Mouse (Mus musculus): Measurements from ENCODE around the gene Gab2.

- TF ChIP-seq POLR2A (IDR thresholded peaks at IDR 0.05; ENCODE audit: low read depth, low read length) (no peak), NRF1 (IDR thresholded peaks at IDR 0.05; ENCODE audit: low read depth, low read length) (no peak), CTCF (conservative IDR thresholded peaks at IDR 0.05 in 1 of 2, IDR thresholded peaks at IDR 0.05 in 1 of 2; ENCODE audit: low read depth in 2 of 2, low read length in 2 of 2) (no peak), CHD2 (IDR thresholded peaks at IDR 0.05; ENCODE audit: low read length) (no peak), MAFK (IDR thresholded peaks at IDR 0.05; ENCODE audit: insufficient replicate concordance, low read length) (no peak), E2F4 (IDR thresholded peaks at IDR 0.05; ENCODE audit: insufficient replicate concordance, low read depth, low read length) (no peak), USF2 (conservative IDR thresholded peaks at IDR 0.05; ENCODE audit: low read depth, low read length) (no peak), MEF2A (IDR thresholded peaks at IDR 0.05; ENCODE audit: borderline replicate concordance, low read depth, low read length) (no peak), TCF12 (IDR thresholded peaks at IDR 0.05; ENCODE audit: low read depth, low read length) (no peak), HCFC1 (IDR thresholded peaks at IDR 0.05; ENCODE audit: low read depth, low read length) (no peak), USF1 (IDR thresholded peaks at IDR 0.05; ENCODE audit: low read depth, low read length) (no peak)
These were observed 38.4 kb upstream of the Gab2 start for GRCm38 (mm10) chr7:97042981-97043380.
